Mouse (Mus musculus) midbrain, embryonic 11.5 days (tissue): Measurements from ENCODE around the gene Rab21. TPM values are rescaled to one million over a fixed set of nuclear protein-coding genes. Genes with fewer than 3 reads are reported as not detected.

Source experiments
- ATAC-seq: fragments of 200-750 bp; cut with Nextera tagmentation; 2 replicates; pipeline ENCODE4 v1.8.0; 2017; ENCODE audit warnings: moderate TSS enrichment, moderate library complexity; ENCODE audit not compliant: low FRiP score
- DNase-seq: peaks from one replicate; pipeline ENCODE4 v3.0.0; 2015; ENCODE audit warnings: low spot score; ENCODE audit errors: missing footprints
- H3K27ac ChIP-seq: fragments of 300-500 bp; sonication (generic); 2 replicates; pipeline ENCODE4 v1.5.1; 2014; ENCODE audit warnings: low read depth, low read length
- H3K27me3 ChIP-seq: fragments of 300-500 bp; sonication (generic); 2 replicates; pipeline ENCODE4 v1.6.1; 2014; ENCODE audit warnings: mild to moderate bottlenecking, low read length, moderate library complexity, mixed read lengths; ENCODE audit not compliant: control insufficient read depth, insufficient read depth
- H3K36me3 ChIP-seq: fragments of 300-500 bp; sonication (generic); 2 replicates; pipeline ENCODE4 v1.6.1; 2014; ENCODE audit warnings: mild to moderate bottlenecking, low read length, moderate library complexity, mixed read lengths; ENCODE audit not compliant: control insufficient read depth, insufficient read depth
- H3K4me1 ChIP-seq: fragments of 300-500 bp; sonication (generic); 2 replicates; pipeline ENCODE4 v1.6.1; 2014; ENCODE audit warnings: low read length; ENCODE audit not compliant: control insufficient read depth, insufficient read depth
- H3K4me2 ChIP-seq: fragments of 300-500 bp; sonication (generic); 2 replicates; pipeline ENCODE4 v1.6.1; 2014; ENCODE audit warnings: mild to moderate bottlenecking, moderate library complexity
- H3K4me3 ChIP-seq: fragments of 300-500 bp; sonication (generic); 2 replicates; pipeline ENCODE4 v1.5.1; 2014; ENCODE audit warnings: low read depth, low read length
- H3K9ac ChIP-seq: fragments of 300-500 bp; sonication (generic); 2 replicates; pipeline ENCODE4 v1.6.1; 2014; ENCODE audit warnings: low read length
- H3K9me3 ChIP-seq: fragments of 300-500 bp; sonication (generic); 2 replicates; pipeline ENCODE4 v1.6.1; 2016; ENCODE audit warnings: low read length; ENCODE audit not compliant: control insufficient read depth
- WGBS: fragments of 180-500 bp; shearing (Covaris S2); extraction: QIAGEN DNeasy Blood & Tissue Kit; methylation state at CpG from one replicate; pipeline ENCODE4 v1.1.7; 2014; 5-methylcytosine and 5-hydroxymethylcytosine counted together
- polyA plus RNA-seq: library from polyadenylated mRNA; unstranded; fragments of >200 nt; fragmentation: Nextera tagmentation; extraction: Ambion mirVana; gene quantifications from 2 replicates; pipeline ENCODE4 v1.2.1, GENCODE M21; 2014

The Rab21 gene
- polyA plus RNA-seq, 1 experiment from 2014 or later: 9.7 TPM

- Histone ChIP-seq H3K36me3 (no peaks in the 10 kb centered on the region), H3K27me3 (no peaks in the 10 kb centered on the region), H3K9ac (no peak overlapping the region), H3K27ac (no peak overlapping the region), H3K9me3 (no peaks in the 10 kb centered on the region), H3K4me2 (no peak overlapping the region), H3K4me1 (no peaks in the 10 kb centered on the region), H3K4me3 (no peak overlapping the region)
- DNase-seq (no peak), ATAC-seq (no peak)
- 59% methylated on average over 5 of the region's 5 CpGs for WGBS
These were observed 43.7 kb downstream of the Rab21 start for GRCm38 (mm10) chr10:115271649-115272048.

GRCm38 (mm10) chr10:115270612-115271390 lies 44.6 kb downstream of the Rab21 start:
- Histone ChIP-seq H3K9ac (no peak overlapping the region), H3K27ac (no peak overlapping the region), H3K4me1 (no peaks in the 10 kb centered on the region), H3K4me3 (no peak overlapping the region), H3K27me3 (no peaks in the 10 kb centered on the region), H3K36me3 (no peaks in the 10 kb centered on the region), H3K9me3 (no peaks in the 10 kb centered on the region), H3K4me2 (no peak overlapping the region)
- 90% methylated on average over 12 of the region's 12 CpGs for WGBS
- DNase-seq (no peak), ATAC-seq (no peak)

DNA sequence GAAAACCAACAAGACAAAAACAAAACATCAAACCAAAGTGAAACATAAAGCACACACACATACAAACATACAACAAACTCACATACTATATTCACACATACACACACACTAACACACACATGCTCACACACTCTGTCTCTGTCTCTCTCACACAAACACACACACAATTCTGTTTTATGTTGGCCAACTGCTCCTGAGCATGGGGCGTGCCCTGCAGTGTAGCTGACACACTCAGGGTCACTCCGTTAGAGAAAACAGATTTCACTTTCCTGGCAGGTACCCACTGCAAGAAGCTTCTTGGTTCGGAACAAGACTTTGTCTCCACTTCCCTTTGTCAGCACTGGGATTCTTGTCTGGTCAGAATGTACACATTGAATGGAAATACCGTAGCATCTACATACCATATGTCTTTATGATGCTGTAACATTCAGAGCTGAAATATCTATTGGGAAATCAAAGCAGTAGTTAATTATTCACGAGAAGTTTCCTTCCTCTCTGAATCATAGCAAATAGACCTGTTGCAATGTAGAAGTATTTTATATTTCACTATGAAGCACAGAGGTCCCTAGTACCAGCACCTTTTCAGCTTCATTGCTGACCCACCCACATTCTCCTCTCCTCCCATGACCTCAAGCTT lies 52.4 kb downstream of the Rab21 start:
- Histone ChIP-seq H3K4me3 (no peak overlapping the region), H3K9me3 (no peaks in the 10 kb centered on the region), H3K36me3 (no peaks in the 10 kb centered on the region), H3K27me3 (no peaks in the 10 kb centered on the region), H3K27ac (no peak overlapping the region), H3K4me2 (no peak overlapping the region), H3K9ac (no peak overlapping the region), H3K4me1 (no peaks in the 10 kb centered on the region)
- ATAC-seq (no peak), DNase-seq (no peak)
- 84% methylated on average over 5 of the region's 5 CpGs for WGBS

GRCm38 (mm10) chr10:115262261-115262660 lies 53.1 kb downstream of the Rab21 start:
- WGBS: 87% methylated on average over 2 of the region's 2 CpGs
- H3K27ac ChIP-seq: no peak overlapping the region
- ATAC-seq: no peak

DNA sequence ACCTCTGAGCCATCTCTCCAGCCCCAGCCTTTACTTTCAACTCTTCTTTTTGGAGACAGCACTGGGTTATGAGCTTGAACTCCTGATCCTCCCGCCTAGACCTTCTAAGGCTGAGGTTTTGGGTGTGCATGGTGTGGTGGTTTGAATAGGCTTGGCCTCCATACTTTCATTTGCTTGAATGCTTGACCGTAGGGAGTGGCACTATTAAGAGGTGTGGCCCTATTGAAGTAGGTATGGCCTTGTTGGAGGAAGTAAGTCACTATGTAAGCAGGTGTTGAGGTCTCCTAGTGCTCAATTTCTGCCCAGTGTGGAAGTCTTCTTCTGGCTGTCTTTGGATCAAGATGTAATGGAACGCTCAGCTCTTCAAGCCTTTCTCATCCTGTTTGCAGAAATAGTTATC lies 54.0 kb downstream of the Rab21 start:
- Histone ChIP-seq H3K9ac (no peak overlapping the region), H3K36me3 (no peaks in the 10 kb centered on the region), H3K4me1 (no peaks in the 10 kb centered on the region), H3K9me3 (no peaks in the 10 kb centered on the region), H3K4me2 (no peak overlapping the region), H3K4me3 (no peak overlapping the region), H3K27ac (no peak overlapping the region), H3K27me3 (no peaks in the 10 kb centered on the region)
- DNase-seq: no peak
- WGBS: 86% methylated on average over 3 of the region's 3 CpGs
- ATAC-seq: no peak

More at GRCm38 (mm10) chr10:115262261-115262660, 53.1 kb downstream of the Rab21 start:
- Histone ChIP-seq H3K4me1 (no peaks in the 10 kb centered on the region), H3K9ac (no peak overlapping the region), H3K9me3 (no peaks in the 10 kb centered on the region), H3K4me2 (no peak overlapping the region), H3K27me3 (no peaks in the 10 kb centered on the region), H3K36me3 (no peaks in the 10 kb centered on the region), H3K4me3 (no peak overlapping the region)
- no peak for DNase-seq

DNA sequence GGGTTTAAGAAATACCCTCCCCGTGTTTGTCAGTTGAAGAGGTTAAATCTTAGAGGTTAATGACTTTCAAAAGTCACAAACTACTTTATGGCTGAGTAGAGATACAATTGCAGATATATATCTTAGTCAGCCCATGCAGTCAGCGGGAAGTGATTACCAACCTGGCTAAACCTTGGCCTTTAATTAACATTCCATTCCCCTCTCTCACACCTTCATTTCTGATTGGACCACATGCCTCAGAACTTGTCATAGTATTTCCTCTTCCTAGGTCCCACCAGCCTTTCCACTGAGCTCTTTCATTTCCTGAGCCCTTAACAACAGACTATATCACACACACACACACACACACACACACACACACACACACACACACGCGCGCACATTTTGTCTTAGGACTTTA lies 59.2 kb downstream of the Rab21 start:
- WGBS: 83% methylated on average over 5 of the region's 5 CpGs

DNA sequence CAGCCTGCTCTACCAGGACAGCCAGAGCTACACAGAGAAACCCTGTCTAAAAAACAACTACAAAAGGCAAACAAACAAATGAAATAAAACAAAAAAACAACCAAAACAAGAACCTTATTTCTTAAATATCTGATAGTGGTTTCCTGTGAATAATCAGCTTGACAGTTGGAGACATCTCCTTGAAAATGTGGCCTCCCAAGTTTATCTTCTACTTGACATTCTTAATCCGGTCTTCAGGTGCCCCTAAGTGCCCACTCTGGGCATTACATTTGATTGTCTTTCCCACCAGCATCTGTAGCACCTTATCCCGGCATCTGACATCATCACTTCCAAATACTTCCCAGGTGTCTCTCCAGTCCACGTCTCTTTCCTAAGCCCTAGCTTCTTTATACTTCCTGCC lies 61.9 kb downstream of the Rab21 start:
- ATAC-seq (no peak), DNase-seq (no peak)
- H3K27ac ChIP-seq: no peak overlapping the region
- H3K4me3 ChIP-seq: no peak overlapping the region
- no peak overlapping the region for H3K4me2 ChIP-seq
- H3K27me3 ChIP-seq: no peaks in the 10 kb centered on the region
- no peaks in the 10 kb centered on the region for H3K9me3 ChIP-seq
- no peak overlapping the region for H3K9ac ChIP-seq
- 81% methylated on average over 3 of the region's 3 CpGs for WGBS
- no peaks in the 10 kb centered on the region for H3K36me3 ChIP-seq
- peaks cover 11% of the 10 kb centered on the region for H3K4me1 ChIP-seq

More for the DNA sequence above, 59.2 kb downstream of the Rab21 start:
- no peak overlapping the region for H3K4me3 ChIP-seq
- no peak for ATAC-seq
- H3K27me3 ChIP-seq: no peaks in the 10 kb centered on the region
- H3K4me1 ChIP-seq: peaks cover 7% of the 10 kb centered on the region; the same call in 1 of the 2 replicates
- H3K9ac ChIP-seq: no peak overlapping the region
- H3K9me3 ChIP-seq: no peaks in the 10 kb centered on the region
- no peak overlapping the region for H3K4me2 ChIP-seq
- H3K27ac ChIP-seq: no peak overlapping the region
- H3K36me3 ChIP-seq: no peaks in the 10 kb centered on the region
- no peak for DNase-seq

- ATAC-seq (no peak), DNase-seq (peak; percentile 92)
- Histone ChIP-seq H3K27me3 (no peaks in the 10 kb centered on the region), H3K36me3 (no peaks in the 10 kb centered on the region), H3K9me3 (no peaks in the 10 kb centered on the region), H3K4me2 (peak overlapping the region; percentile 51), H3K4me3 (peak overlapping the region; percentile 66), H3K9ac (peak overlapping the region; percentile 57), H3K4me1 (peaks cover 11% of the 10 kb centered on the region), H3K27ac (no peak overlapping the region)
- WGBS: 14% methylated on average over 10 of the region's 10 CpGs
These were observed 63.1 kb downstream of the Rab21 start for GRCm38 (mm10) chr10:115252321-115252757.
